Mouse (Mus musculus): ENCODE measurements around the gene Ttc26. TPM values are rescaled to one million over a fixed set of nuclear protein-coding genes. Genes with fewer than 3 reads are reported as not detected.

The Ttc26 gene
- polyA plus RNA-seq (2012; rRNA removed), result 7.1 and 7.9 TPM in 2 replicates

DNA sequence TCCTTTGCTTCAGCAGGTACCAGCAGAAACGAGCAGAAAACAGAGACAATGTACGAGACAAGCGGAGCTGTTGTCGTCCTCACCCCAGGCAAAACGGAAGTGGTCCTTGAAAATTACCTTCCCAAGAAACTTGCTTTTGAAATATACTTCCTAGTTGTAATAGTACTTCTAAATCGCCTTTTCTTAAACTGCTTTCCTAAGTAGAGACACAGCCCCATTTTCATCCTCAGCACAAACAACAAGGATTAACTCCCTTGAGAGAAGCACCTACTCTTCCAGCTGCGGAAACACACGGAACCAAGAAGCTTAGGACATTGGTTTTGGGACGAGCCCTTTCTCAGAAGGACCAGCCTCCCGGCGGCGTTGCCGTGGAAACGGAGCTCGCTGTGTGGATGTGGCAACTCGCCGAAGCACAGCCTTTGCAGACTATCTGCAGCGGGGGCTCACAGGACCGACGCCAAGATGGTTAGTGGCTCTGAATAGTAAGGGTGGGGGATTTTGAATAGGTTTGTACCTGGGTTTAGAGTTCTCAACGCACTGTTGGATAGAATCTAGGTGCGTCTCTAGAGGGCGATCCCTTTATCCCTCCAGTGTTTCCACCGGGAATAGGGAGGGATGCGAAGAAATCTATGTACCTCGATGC lies at the start of gene Ttc26:
TSS of gene Ttc26 (plus strand) at position 341 of the 643 bp plus-strand sequence.

DNA sequence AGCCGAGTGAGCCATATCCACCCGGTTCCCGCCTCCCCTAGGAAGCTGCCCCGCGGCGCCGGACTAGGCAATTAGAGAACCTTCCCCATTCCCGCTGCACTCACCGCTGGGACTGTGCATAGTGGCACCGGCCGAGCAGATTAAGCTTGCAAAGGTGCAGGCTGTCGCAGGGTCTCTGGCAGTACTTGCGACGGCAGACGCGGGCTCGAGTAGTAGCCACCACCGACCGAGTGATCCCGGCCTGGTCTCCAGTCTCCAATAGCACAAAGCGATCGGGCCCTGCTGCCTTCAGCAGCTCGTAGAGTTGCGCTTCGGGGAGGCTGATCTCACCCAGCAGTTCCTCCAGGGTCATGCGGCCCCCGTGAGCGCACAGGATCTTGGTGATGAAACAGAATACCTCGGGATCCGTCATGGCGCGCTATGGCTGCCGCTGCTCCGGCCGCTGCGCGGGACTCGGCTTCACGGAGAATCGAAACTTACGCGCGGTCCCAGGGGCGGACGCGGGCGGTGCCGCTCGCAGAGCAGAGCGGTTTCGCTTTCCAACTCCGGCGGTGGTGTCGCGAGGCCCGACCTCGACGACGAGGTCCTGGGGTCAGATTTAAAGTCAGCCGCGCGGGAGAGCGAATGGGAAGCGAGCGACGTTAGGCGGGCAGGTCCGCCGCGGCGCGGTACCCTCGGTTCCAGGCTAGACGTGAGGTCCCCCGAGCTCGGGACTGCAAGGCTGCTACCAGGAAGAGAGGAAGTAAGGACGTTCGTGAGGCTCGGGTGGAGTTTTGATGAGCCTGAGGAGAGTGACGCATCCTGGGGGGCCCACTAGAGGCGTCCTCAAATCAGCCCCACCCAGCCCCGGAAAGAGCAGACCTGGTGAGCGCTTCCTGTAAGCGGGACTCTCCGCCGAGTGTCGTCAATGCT lies 27.2 kb upstream of the Ttc26 start, which contains the start of gene Zc3hav1:
TSS of gene Zc3hav1 (minus strand) at position 793 of the 912 bp plus-strand sequence.

DNA sequence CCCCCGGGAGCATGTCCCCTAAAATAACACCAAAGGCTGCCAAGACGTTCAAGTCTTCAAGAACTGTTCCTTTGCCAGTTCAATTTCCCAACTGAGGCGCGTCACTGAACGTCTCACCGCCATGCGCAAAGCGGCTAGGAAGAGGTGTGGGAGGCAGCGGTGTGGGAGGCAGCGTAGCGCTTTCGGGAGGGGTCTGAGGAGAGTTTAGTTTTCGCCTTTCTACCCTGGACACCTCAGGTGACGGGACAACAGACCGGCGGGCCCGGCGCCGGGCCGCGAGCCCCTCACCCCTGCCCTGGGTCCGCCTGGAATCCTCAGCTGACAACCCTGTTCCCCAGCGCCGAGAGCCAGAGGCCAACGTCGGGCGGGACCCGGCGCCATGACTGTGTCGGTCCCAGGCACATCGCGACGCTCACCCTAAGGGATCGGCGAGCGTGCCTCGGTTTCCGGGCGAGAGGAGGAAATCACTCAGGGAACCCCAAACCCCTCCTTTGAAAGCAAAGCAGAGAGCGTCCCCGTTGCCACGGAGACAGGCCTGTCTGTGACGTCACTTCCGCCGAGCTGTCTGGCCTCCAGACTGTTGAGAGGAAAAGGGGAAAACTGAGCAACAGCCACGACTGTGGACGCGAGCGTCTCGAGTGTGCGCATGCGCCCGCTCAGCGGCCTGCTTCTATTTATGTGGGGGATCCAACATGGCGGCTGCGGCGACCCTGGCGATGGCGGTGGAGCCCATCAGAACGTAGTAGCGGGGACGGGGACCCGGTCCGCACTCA lies 52.2 kb downstream of the Ttc26 start, which contains the start of gene Ubn2:
TSS of gene Ubn2 (plus strand) at position 690 of the 773 bp plus-strand sequence.

Other genes starting within 250 kb of the Ttc26 start
- gene D630045J12Rik, start 127.5 kb upstream of the Ttc26 start, polyA plus RNA-seq (2012; rRNA removed), result 31.0 and 31.6 TPM in 2 replicates
- 25.2 and 27.3 TPM in 2 replicates for gene Zc3hav1l, start 82.2 kb upstream of the Ttc26 start, polyA plus RNA-seq (2012; rRNA removed)
- 1.8 and 2.0 TPM in 2 replicates for gene Zc3hav1, start 26.9 kb upstream of the Ttc26 start, polyA plus RNA-seq (2012; rRNA removed)
- gene Ubn2, start 52.5 kb downstream of the Ttc26 start, polyA plus RNA-seq (2012; rRNA removed), result 29.1 and 30.3 TPM in 2 replicates
- gene Fmc1, start 152.0 kb downstream of the Ttc26 start, polyA plus RNA-seq (2012; rRNA removed), result 145 and 159 TPM in 2 replicates
- gene Luc7l2, start 169.9 kb downstream of the Ttc26 start, polyA plus RNA-seq (2012; rRNA removed), result 149 and 177 TPM in 2 replicates

Measured in central nervous system, embryonic 14 days (tissue).